Mouse (Mus musculus) T-helper 2 cell (primary cell): ENCODE measurements at regions not wholly inside any gene's neighbourhood (a gene's known extent, or its start where the extent isn't known, plus 50 kb on each side); places are given as distances from the start of the nearest gene placed in this dataset.

Experiments used
- in situ Hi-C: fragments of 300-600 bp; cut with MboI, MseI; formaldehyde crosslinking; loops from one replicate; pipeline ENCODE4 v1.15.1; 2025; ENCODE audit warnings: high pct_unique_total_duplicates

GRCm38 (mm10) chr4:142308271-142308670 is 69.1 kb upstream of the Kazn start:
- in situ Hi-C loops: no loop called here

GRCm38 (mm10) chr4:142307321-142307720 is 68.1 kb upstream of the Kazn start:
- in situ Hi-C loops: no loop called here

GRCm38 (mm10) chr4:142306076-142306475 is 66.9 kb upstream of the Kazn start:
- in situ Hi-C loops: no loop called here

- in situ Hi-C loops: no loop called here
These were observed 64.3 kb upstream of the Kazn start for GRCm38 (mm10) chr4:142303374-142304020.

- in situ Hi-C loops: no loop called here
These were observed 63.5 kb upstream of the Kazn start for GRCm38 (mm10) chr4:142302724-142303120.

- in situ Hi-C loops: no loop called here
These were observed 63.0 kb upstream of the Kazn start for GRCm38 (mm10) chr4:142302041-142302723.

- in situ Hi-C loops: no loop called here
These were observed 59.7 kb upstream of the Kazn start for GRCm38 (mm10) chr4:142298770-142299337.

- in situ Hi-C loops: no loop called here
These were observed 53.6 kb upstream of the Kazn start for GRCm38 (mm10) chr4:142292760-142293159.

GRCm38 (mm10) chr4:142292334-142292733 is 53.1 kb upstream of the Kazn start:
- in situ Hi-C loops: no loop called here

GRCm38 (mm10) chr4:142291366-142291765 is 52.2 kb upstream of the Kazn start:
- in situ Hi-C loops: no loop called here
